Mouse (Mus musculus) naive thymus-derived CD4-positive, alpha-beta T cell, adult 2 months (primary cell): Measurements from ENCODE around the gene Dgkd.
A peak's percentile ranks its signal among the peaks of the same experiment; 100 is the strongest.

Source experiments
- DNase-seq: peaks from one replicate; pipeline ENCODE4 v3.0.0-alpha.2; 2011; ENCODE audit warnings: low read depth

Gene Dgkd

DNA sequence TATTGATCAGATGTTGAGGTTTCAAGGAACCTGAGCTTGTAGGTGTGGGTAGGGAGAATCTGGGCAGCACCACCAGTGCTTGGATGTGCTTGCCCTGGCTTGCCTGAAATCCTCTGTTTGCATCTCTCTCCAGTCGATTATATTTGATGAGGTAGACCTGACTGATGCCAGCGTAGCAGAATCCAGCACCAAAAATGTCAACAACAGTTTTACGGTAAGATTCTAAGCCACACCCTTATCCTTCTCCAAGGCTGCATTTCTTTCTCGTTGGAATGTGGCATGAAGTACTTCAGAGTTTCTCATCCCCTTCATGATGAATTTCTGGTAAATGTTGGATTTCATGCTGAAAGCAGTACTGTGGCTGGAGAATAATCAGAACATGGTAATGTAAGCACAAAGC is 28.6 kb downstream of the Dgkd start:
- no peak for DNase-seq

- no peak for DNase-seq
Measured at GRCm38 (mm10) chr1:87882554-87882953, 29.5 kb downstream of the Dgkd start.

DNA sequence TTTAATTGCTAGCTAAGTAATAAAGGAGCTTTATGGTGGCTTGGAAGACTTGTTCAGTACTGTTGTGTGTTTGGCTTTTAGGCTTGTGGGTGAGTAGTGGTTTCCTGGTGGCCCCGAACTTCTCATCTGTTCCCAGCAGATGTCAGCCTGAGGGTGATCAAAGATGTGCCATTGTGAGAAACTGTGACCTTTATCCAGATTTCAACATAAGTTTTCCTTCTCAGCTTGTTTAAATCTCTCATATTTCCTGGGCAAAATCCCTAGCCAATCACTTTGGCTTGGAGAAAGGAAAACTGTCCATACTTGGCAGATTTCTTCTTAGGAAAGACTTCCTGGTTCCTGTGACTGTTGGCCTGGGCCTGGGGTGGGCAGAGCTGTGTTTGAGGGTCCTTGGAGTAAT is 37.9 kb downstream of the Dgkd start:
- DNase-seq, result peak; percentile 48

GRCm38 (mm10) chr1:87891634-87892033 is 38.5 kb downstream of the Dgkd start:
- no peak for DNase-seq

DNA sequence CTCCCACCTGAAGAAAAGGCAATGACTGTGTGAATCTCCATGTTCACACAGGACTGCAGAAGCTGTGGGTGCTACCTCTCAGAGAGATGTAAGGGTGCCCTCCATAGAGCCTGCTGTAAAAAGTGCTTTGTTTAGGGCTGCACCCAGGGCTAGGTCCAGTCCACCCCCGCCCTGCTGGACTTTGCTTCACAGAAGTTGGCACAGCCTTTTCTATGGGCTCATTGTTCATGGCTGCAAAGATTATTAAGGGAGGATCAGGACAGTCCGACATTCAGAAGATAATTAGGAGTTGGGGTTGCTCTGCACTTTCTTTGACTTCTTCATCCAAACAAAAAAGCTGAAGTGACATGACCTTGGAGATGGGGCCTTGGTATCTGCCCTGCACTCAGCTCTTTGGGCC is 39.4 kb downstream of the Dgkd start:
- DNase-seq, result no peak

DNA sequence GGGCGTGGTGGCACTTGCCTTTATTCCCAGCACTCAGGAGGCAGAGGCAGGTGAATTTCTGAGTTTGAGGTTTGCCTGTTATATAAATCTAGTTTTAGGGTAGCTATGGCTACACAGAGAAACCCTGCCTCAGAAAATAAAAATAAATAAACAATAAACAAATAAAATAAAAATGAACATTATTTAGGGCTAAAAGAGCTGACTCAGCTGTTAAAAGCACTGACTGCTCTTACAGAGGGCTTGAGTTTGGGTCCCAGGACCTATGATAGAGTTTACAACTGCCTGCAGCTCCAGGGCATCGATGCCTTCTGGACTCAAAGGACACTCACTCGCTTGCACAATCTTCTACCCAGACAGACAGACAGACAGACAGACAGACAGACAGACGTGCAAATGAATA is 40.3 kb downstream of the Dgkd start:
- no peak for DNase-seq

DNA sequence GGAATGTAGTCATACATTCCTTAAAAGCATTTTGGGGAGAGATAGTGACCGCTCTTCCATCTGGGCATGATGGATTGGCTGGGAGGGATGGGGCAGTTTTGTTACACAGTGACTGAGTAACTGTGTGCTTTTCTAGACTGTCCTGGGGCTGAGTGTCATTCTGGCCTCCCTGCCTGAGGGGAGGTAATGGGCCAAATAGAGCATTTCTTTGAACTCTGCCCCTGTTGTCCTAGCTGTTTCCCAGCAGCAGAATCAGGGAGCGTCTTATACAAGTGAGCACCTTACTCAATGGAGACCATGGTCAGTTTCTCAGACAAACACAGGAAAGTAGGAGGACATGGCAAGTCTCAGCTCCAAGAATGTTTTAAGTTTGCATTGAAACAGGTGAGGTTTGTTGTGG is 43.8 kb downstream of the Dgkd start:
- DNase-seq, result no peak

DNA sequence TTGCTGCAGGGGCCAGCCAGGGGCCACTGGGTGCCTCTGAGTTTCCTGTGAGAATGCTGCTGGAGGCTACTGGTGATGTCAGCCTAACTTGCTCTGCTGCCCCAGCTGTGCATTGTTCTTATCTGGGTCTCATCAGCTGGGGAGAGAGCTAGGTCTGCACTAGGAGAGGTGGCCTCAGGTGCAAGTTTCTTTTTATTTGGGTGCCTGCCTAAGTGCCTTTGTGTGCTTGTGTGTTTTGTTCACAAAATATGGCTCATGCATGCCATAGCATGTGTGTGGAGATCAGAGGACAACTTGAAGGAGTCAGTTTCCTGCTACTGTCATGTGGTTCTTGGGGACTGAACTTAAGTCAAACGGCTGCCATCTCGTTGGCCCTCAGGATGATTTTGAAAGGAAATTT is 46.6 kb downstream of the Dgkd start:
- DNase-seq, result peak; percentile 77

DNA sequence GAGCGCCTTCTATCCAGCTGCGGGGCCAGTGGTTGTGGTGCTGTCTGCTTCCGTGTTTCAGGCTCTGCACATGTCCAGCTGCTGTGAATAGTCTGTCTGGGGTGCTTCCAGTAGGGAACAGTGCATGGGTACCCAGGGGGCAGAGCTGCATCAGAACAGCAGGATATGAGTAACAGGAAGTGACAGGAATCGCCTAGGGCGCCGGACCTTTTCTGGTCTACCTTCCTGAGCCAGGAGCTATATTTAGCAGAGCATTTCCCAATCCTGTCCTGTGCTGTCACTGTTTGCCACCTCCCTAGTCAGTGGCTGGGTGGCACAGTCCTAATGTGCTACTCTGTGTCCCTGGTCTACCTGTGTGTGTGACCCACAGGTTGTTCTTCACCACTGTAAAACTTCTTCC is 47.9 kb downstream of the Dgkd start:
- peak; percentile 35 for DNase-seq

DNA sequence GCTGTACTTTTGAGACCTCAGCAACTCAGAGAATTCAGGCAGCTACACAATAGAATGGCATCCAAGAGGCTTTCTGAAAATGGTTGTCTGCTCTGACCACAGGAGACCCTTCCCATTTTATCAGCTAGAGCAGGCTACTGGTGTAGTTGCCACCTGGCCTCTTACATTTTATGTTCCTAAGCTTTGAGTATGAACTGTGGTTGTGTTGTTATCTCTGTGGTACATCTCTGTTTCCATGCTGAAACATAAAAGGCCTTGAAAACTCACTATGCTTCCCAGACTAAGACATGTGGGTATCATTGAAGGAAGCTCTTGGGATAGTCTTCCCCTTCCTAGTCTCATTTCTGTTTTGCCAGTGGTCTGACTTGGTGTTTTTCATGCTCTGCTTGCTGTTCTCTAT is 49.1 kb downstream of the Dgkd start:
- DNase-seq, result no peak

GRCm38 (mm10) chr1:87906361-87906956 is 53.4 kb downstream of the Dgkd start:
- peak; percentile 60 for DNase-seq

DNA sequence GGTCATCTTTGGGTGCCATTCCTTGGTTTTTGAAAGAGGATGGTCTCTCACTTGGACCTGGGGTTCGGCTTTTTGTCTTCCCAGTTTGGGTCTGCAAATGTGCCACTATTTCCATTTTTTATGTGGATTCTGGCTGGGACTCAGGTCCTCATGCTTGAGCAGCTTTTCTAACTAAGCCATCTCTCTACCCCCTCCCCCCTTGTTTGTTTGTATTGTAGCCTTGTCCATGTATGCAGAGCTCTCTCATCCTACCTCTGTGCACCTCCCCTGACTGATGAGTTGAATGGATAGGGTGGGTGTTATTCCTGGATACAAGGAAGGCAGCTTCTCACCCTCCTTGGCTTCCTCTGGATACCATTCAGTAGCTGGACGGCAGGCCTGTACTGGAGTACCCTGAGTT is 54.9 kb downstream of the Dgkd start:
- no peak for DNase-seq

DNA sequence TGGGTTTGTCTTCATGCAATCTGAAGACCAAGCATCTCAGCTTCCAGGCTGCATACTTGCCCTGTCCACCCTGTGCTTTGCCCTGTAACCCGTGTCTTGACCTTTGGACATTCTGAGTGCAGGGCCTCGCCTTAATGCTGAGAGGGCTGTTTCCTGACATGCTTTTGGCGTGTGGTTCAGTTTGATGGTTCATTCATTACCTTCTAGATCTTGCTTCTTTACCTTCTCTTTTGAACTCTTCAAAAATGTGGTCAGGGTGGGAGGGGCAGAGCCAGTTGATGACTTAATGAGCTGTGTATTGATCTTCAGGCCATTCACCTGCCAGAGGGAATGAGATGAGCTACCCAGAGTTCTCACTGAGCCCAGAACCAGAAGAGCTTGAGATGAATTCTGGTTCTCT is 55.6 kb downstream of the Dgkd start:
- no peak for DNase-seq

GRCm38 (mm10) chr1:87909565-87909964 is 56.5 kb downstream of the Dgkd start:
- DNase-seq, result no peak

DNA sequence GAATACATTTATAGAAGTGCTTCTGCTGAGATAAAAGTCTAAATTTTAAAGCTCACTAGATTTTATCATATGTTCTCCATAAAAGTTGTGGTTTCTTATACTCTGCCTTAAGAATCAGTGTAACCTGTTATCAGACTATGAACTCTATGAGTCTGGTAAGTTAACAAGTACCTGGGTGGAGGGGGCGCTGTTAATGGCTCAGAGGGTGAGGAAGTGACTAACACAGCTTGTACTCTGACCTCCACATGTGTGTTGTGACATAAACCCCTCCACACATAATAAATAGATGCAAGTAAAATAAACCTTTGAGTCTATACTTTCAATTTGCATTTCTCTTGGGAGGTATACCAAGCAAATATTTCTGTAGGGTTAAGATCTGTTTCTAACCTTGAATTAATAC is 57.3 kb downstream of the Dgkd start:
- no peak for DNase-seq

DNA sequence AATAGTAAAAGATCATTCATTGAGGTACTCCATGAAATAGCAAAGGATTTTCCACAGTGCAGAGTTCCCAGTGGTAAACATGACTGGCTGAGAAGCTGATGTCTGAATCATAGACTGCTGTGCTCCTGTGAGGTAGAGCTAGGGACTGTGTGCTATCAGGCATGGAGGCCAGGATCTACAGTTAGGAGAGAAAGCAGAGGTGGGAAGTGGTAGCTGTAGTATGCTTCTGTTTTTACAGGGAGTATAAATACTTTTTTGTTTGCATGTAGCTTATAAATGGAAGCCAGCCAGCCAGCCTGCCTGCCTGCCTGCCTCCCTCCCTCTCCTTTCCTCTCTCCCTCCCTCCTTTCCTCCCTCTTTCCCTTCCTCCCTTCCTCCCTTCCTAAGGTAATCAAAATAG is 60.3 kb downstream of the Dgkd start:
- no peak for DNase-seq

GRCm38 (mm10) chr1:87917361-87917760 is 64.3 kb downstream of the Dgkd start:
- no peak for DNase-seq

DNA sequence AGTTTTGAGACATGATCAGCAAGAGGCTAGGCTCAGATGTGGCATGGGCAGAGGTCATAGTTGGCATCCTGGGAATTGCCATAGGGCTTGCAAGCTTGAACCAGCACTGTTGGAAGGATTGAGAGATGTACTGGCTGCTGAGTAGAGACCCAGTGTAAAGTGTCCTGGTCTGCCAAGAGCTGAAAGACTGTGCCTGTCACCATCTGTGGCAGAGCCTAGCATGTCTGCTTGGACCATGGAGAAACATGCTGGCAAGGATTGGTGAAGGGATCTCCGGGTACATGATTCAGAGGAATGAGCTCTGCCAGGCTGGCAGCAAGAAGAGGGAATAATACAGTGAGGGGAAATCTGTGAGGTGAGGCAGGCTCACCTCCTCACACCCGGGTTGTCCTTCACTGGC is 65.0 kb downstream of the Dgkd start:
- no peak for DNase-seq

DNA sequence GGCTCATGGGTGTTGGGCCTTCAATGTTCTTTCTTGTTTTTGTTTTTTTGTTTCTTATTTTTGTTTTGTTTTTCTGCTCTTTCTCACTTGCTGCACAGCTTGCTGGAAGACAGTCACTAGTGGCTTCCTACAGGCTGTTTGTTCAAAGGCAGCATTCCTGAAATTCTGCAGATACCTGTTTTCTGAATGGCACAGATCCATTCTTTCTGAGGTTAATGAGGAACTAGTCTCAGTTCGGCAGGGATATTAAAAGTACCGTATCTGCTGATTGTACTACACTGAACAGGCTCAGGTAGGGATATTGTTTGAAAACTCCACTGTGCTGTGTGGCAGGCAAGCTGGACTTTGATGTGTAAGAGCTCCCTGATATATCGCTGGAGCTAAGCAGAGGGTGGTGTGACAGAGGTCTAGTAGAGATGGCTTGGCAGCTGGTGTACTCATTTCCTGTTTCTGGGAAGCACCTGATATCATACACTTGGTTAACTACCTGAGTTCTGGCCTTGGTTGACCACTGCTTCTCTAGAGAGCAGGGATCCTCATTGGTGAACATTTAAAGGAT is 67.0 kb downstream of the Dgkd start:
- DNase-seq, result no peak

DNA sequence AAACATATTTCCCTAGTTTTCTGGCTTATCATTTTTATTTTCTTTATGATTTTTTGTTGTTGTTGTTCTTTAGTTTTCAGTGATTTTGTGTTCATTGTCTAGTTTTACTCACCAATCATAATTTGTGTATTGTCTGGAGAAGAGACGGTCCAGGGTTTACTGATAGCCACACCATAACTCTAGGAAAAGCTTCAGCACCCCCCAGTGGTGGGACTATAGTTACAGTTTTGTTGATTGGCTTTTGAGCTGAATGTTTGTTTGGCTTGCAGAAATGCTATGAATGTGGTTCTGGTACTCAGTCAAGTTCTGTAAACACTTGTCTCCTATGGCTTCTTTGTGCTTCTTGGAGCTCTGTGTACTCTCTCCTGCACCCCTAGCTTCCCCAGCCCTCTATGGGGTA is 69.6 kb downstream of the Dgkd start:
- peak; percentile 51 for DNase-seq

GRCm38 (mm10) chr1:87924888-87925287 is 71.8 kb downstream of the Dgkd start:
- no peak for DNase-seq

GRCm38 (mm10) chr1:87929730-87930129 is 76.6 kb downstream of the Dgkd start:
- DNase-seq, result no peak

GRCm38 (mm10) chr1:87933051-87933450 is 80.0 kb downstream of the Dgkd start:
- no peak for DNase-seq

DNA sequence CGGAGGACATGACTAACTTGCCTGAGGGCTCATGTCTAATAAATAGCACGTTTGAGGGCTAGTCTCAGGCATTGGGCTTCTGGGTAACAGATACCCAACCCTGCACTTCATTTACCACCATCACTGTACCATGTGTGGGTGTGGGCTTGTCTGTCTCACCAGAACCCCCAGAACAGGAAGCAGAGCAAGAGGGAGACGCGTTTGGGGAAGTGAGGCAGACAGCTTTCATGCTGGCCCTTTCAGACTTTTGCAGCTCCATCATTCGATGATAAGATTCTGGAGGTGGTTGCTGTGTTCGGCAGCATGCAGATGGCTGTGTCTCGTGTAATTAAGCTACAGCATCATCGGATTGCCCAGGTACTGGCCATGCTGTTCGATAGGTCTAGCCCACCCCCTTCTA is 82.0 kb downstream of the Dgkd start:
- peak; percentile 34 for DNase-seq

- no peak for DNase-seq
Measured at GRCm38 (mm10) chr1:87935546-87935945, 82.5 kb downstream of the Dgkd start.
